Mouse (Mus musculus): ENCODE measurements around the gene Mbnl2. TPM values are rescaled to one million over a fixed set of nuclear protein-coding genes. Genes with fewer than 3 reads are reported as not detected.
A peak's percentile ranks its signal among the peaks of the same experiment; 100 is the strongest.

Mbnl2 gene
- total RNA-seq, 1 experiment from 2014 or later, result 153 TPM

GRCm38 (mm10) chr14:120294480-120294879 lies 19.0 kb downstream of the Mbnl2 start:
- no peak for ATAC-seq (ENCODE audit: extremely low read depth, insufficient number of reproducible peaks, low FRiP score, poor library complexity, severe bottlenecking)

- ATAC-seq (ENCODE audit: extremely low read depth, insufficient number of reproducible peaks, low FRiP score, poor library complexity, severe bottlenecking), result no peak
These were observed 20.1 kb downstream of the Mbnl2 start for GRCm38 (mm10) chr14:120295355-120296220.

GRCm38 (mm10) chr14:120296231-120297006 lies 20.9 kb downstream of the Mbnl2 start:
- no peak for ATAC-seq (ENCODE audit: extremely low read depth, insufficient number of reproducible peaks, low FRiP score, poor library complexity, severe bottlenecking)

GRCm38 (mm10) chr14:120297137-120297749 lies 21.8 kb downstream of the Mbnl2 start:
- ATAC-seq (ENCODE audit: extremely low read depth, insufficient number of reproducible peaks, low FRiP score, poor library complexity, severe bottlenecking), result no peak

GRCm38 (mm10) chr14:120297833-120298232 lies 22.4 kb downstream of the Mbnl2 start:
- no peak for ATAC-seq (ENCODE audit: extremely low read depth, insufficient number of reproducible peaks, low FRiP score, poor library complexity, severe bottlenecking)

- ATAC-seq (ENCODE audit: extremely low read depth, insufficient number of reproducible peaks, low FRiP score, poor library complexity, severe bottlenecking), result no peak
These were observed 23.0 kb downstream of the Mbnl2 start for GRCm38 (mm10) chr14:120298439-120298838.

- no peak for ATAC-seq (ENCODE audit: extremely low read depth, insufficient number of reproducible peaks, low FRiP score, poor library complexity, severe bottlenecking)
These were observed 24.2 kb downstream of the Mbnl2 start for GRCm38 (mm10) chr14:120299716-120300115.

GRCm38 (mm10) chr14:120300191-120300590 lies 24.7 kb downstream of the Mbnl2 start:
- no peak for ATAC-seq (ENCODE audit: extremely low read depth, insufficient number of reproducible peaks, low FRiP score, poor library complexity, severe bottlenecking)

- ATAC-seq (ENCODE audit: extremely low read depth, insufficient number of reproducible peaks, low FRiP score, poor library complexity, severe bottlenecking), result no peak
These were observed 25.3 kb downstream of the Mbnl2 start for GRCm38 (mm10) chr14:120300814-120301213.

GRCm38 (mm10) chr14:120302913-120303548 lies 27.6 kb downstream of the Mbnl2 start:
- ATAC-seq (ENCODE audit: extremely low read depth, insufficient number of reproducible peaks, low FRiP score, poor library complexity, severe bottlenecking), result no peak

GRCm38 (mm10) chr14:120306229-120306628 lies 30.8 kb downstream of the Mbnl2 start:
- ATAC-seq (ENCODE audit: extremely low read depth, insufficient number of reproducible peaks, low FRiP score, poor library complexity, severe bottlenecking), result peak; percentile 61; the same call in 1 of the 2 replicates

GRCm38 (mm10) chr14:120307356-120307755 lies 31.9 kb downstream of the Mbnl2 start:
- no peak for ATAC-seq (ENCODE audit: extremely low read depth, insufficient number of reproducible peaks, low FRiP score, poor library complexity, severe bottlenecking)

- ATAC-seq (ENCODE audit: extremely low read depth, insufficient number of reproducible peaks, low FRiP score, poor library complexity, severe bottlenecking), result no peak
These were observed 32.5 kb downstream of the Mbnl2 start for GRCm38 (mm10) chr14:120307963-120308362.

- no peak for ATAC-seq (ENCODE audit: extremely low read depth, insufficient number of reproducible peaks, low FRiP score, poor library complexity, severe bottlenecking)
These were observed 34.2 kb downstream of the Mbnl2 start for GRCm38 (mm10) chr14:120309691-120310090.

- no peak for ATAC-seq (ENCODE audit: extremely low read depth, insufficient number of reproducible peaks, low FRiP score, poor library complexity, severe bottlenecking)
These were observed 36.0 kb downstream of the Mbnl2 start for GRCm38 (mm10) chr14:120311330-120312097.

GRCm38 (mm10) chr14:120312661-120313406 lies 37.4 kb downstream of the Mbnl2 start:
- ATAC-seq (ENCODE audit: extremely low read depth, insufficient number of reproducible peaks, low FRiP score, poor library complexity, severe bottlenecking), result peak; percentile 16; the same call in 1 of the 2 replicates

GRCm38 (mm10) chr14:120313466-120313865 lies 38.0 kb downstream of the Mbnl2 start:
- no peak for ATAC-seq (ENCODE audit: extremely low read depth, insufficient number of reproducible peaks, low FRiP score, poor library complexity, severe bottlenecking)

- no peak for ATAC-seq (ENCODE audit: extremely low read depth, insufficient number of reproducible peaks, low FRiP score, poor library complexity, severe bottlenecking)
These were observed 40.3 kb downstream of the Mbnl2 start for GRCm38 (mm10) chr14:120315721-120316120.
